9 mouse cellular contexts compared by ENCODE assay signal in the genomic region with DNA sequence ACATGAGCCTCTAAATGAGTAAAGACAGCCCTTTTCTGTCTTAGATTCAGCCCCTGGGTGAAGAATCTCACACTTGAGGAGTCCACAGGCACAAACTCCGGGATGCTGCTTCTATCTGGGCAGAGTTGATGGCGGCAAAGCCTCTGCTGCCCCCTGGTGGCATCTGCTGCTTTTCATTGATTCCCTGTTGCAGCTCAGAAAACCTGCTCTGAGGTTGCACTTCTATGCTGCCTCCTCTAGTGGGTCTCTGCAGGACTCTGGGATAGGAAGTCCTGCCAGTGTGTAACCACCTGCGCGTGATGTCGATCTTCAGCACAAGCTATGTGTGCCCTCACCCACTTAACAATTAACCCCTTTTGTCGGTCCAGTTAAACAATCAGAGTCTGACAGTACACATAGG. TPM values are rescaled to one million over a fixed set of nuclear protein-coding genes. Genes with fewer than 3 reads are reported as not detected.
DNase-seq lines count a peak whose midpoint lies in the region; ATAC-seq lines count a peak whose summit lies in the region.
"Had no signal": no experiment of that assay in that cellular context is flagged by ENCODE, and none has a peak within 500 bp of the region (broad histone marks: within the 10 kb centered on the region; RNA-seq: fewer than 3 reads in every experiment).

No protein-coding gene starts in this region.

- peak; percentile 38; the same call in 1 of the 2 replicates for ATAC-seq in heart, embryonic 14.5 days (ENCODE audit: insufficient number of reproducible peaks, insufficient read depth, low FRiP score, low read depth)
- ATAC-seq in liver, embryonic 12.5 days: peak; percentile 67
- ATAC-seq in stomach, embryonic 14.5 days (ENCODE audit: insufficient number of reproducible peaks, insufficient read depth, low FRiP score, low read depth): peak; percentile 68; the same call in 1 of the 2 replicates

- DNase-seq in CD4-positive, CD25-positive, alpha-beta regulatory T cell, adult 2 months (ENCODE audit: low read depth, low spot score): peak; percentile 94
- peak; percentile 69 for DNase-seq in brain, embryonic 18.5 days (ENCODE audit: low read depth, low spot score)
- DNase-seq in fibroblast of lung, adult 2 months (ENCODE audit: low read depth): peak; percentile 79
- peak; percentile 94 for DNase-seq in kidney, postnatal 10 days
- DNase-seq in natural killer cell, adult 2 months (ENCODE audit: low spot score in 2 of 2): peak; percentile 75 to 86

- H3K27me3 ChIP-seq in heart, embryonic 14.5 days (ENCODE audit: control insufficient read depth, insufficient read depth, low read length): no peaks in the 10 kb centered on the region
- H3K27me3 ChIP-seq in liver, embryonic 12.5 days (replicated peaks): no peaks in the 10 kb centered on the region
- no peaks in the 10 kb centered on the region for H3K27me3 ChIP-seq in stomach, embryonic 14.5 days (ENCODE audit: control insufficient read depth, insufficient read depth, low read length)

- H3K4me3 ChIP-seq in heart, embryonic 14.5 days (ENCODE audit: control insufficient read depth in 1 of 2, insufficient read depth in 1 of 2, low read depth in 1 of 2, low read length in 2 of 2): no peak overlapping the region
- H3K4me3 ChIP-seq in liver, embryonic 12.5 days: no peak overlapping the region
- H3K4me3 ChIP-seq in stomach, embryonic 14.5 days (ENCODE audit: low read depth, low read length): no peak overlapping the region
- H3K4me3 ChIP-seq: erythroblast, embryonic 14.5 days had no signal

- no peak overlapping the region for H3K27ac ChIP-seq in heart, embryonic 14.5 days (replicated peaks in 1 of 2; ENCODE audit: control insufficient read depth in 1 of 2, insufficient read depth in 1 of 2, low read depth in 2 of 2, low read length in 2 of 2)
- no peak overlapping the region for H3K27ac ChIP-seq in liver, embryonic 12.5 days
- no peak overlapping the region for H3K27ac ChIP-seq in stomach, embryonic 14.5 days (ENCODE audit: low read length)

- H3K4me2 ChIP-seq in heart, embryonic 14.5 days (ENCODE audit: low read length): no peak overlapping the region
- H3K4me2 ChIP-seq in liver, embryonic 12.5 days: peak overlapping the region; percentile 42
- no peak overlapping the region for H3K4me2 ChIP-seq in stomach, embryonic 14.5 days (replicated peaks; ENCODE audit: low read depth, low read length)

- H3K9ac ChIP-seq in heart, embryonic 14.5 days (ENCODE audit: low read length): no peak overlapping the region
- H3K9ac ChIP-seq in liver, embryonic 12.5 days: peak overlapping the region; percentile 44; the same call in 1 of the 2 replicates
- no peak overlapping the region for H3K9ac ChIP-seq in stomach, embryonic 14.5 days (replicated peaks; ENCODE audit: low read depth, low read length)

- H3K36me3 ChIP-seq in heart, embryonic 14.5 days (ENCODE audit: control insufficient read depth, insufficient read depth, low read length): no peaks in the 10 kb centered on the region
- H3K36me3 ChIP-seq in liver, embryonic 12.5 days: no peaks in the 10 kb centered on the region
- no peaks in the 10 kb centered on the region for H3K36me3 ChIP-seq in stomach, embryonic 14.5 days (ENCODE audit: control insufficient read depth, insufficient read depth, low read length)

- H3K4me1 ChIP-seq in heart, embryonic 14.5 days (ENCODE audit: control insufficient read depth in 2 of 2, insufficient read depth in 2 of 2, low read length in 2 of 2): no peaks in the 10 kb centered on the region
- peaks cover 31% of the 10 kb centered on the region for H3K4me1 ChIP-seq in liver, embryonic 12.5 days
- no peaks in the 10 kb centered on the region for H3K4me1 ChIP-seq in stomach, embryonic 14.5 days (ENCODE audit: control insufficient read depth, insufficient read depth, low read length)

- no peaks in the 10 kb centered on the region for H3K9me3 ChIP-seq in heart, embryonic 14.5 days (ENCODE audit: control insufficient read depth, low read length)
- H3K9me3 ChIP-seq in liver, embryonic 12.5 days (replicated peaks): no peaks in the 10 kb centered on the region
- H3K9me3 ChIP-seq in stomach, embryonic 14.5 days (ENCODE audit: control insufficient read depth, low read depth, low read length): no peaks in the 10 kb centered on the region

- WGBS in heart, embryonic 14.5 days: 4% methylated on average over 6 of the region's 6 CpGs
- WGBS in liver, embryonic 12.5 days (ENCODE audit: insufficient replicate concordance): 3% methylated on average over 6 of the region's 6 CpGs
- 4% methylated on average over 6 of the region's 6 CpGs for WGBS in stomach, embryonic 14.5 days

RNA-seq across cellular contexts. Expression of a gene that starts 4.3 kb away (rescaled TPM):
- polyA plus RNA-seq in heart, embryonic 14.5 days (2014; fragmentation: Nextera tagmentation; extraction: Ambion mirVana): 95.6 and 95.7 TPM in 2 replicates
- 208 and 214 TPM in 2 replicates for polyA plus RNA-seq in liver, embryonic 12.5 days (2016; fragmentation: Nextera tagmentation; extraction: Ambion mirVana)
- 161 and 162 TPM in 2 replicates for polyA plus RNA-seq in stomach, embryonic 14.5 days (2014; fragmentation: Nextera tagmentation; extraction: Ambion mirVana)

RNA-seq across cellular contexts. Expression of a gene that starts 19.2 kb away (rescaled TPM):
- polyA plus RNA-seq in heart, embryonic 14.5 days (2014; fragmentation: Nextera tagmentation; extraction: Ambion mirVana): 4.3 and 4.5 TPM in 2 replicates
- polyA plus RNA-seq in liver, embryonic 12.5 days (2016; fragmentation: Nextera tagmentation; extraction: Ambion mirVana): 8.0 and 8.3 TPM in 2 replicates
- 5.9 and 7.4 TPM in 2 replicates for polyA plus RNA-seq in stomach, embryonic 14.5 days (2014; fragmentation: Nextera tagmentation; extraction: Ambion mirVana)

RNA-seq across cellular contexts. Expression of a gene that starts 42.1 kb away (rescaled TPM):
- polyA plus RNA-seq in heart, embryonic 14.5 days (2014; fragmentation: Nextera tagmentation; extraction: Ambion mirVana): 25.1 and 26.1 TPM in 2 replicates
- polyA plus RNA-seq in liver, embryonic 12.5 days (2016; fragmentation: Nextera tagmentation; extraction: Ambion mirVana): 23.7 and 23.8 TPM in 2 replicates
- 29.7 and 30.3 TPM in 2 replicates for polyA plus RNA-seq in stomach, embryonic 14.5 days (2014; fragmentation: Nextera tagmentation; extraction: Ambion mirVana)

RNA-seq across cellular contexts. Expression of a gene that starts 42.5 kb away (rescaled TPM):
- polyA plus RNA-seq in heart, embryonic 14.5 days (2014; fragmentation: Nextera tagmentation; extraction: Ambion mirVana): 189 and 203 TPM in 2 replicates
- 39.2 and 41.1 TPM in 2 replicates for polyA plus RNA-seq in liver, embryonic 12.5 days (2016; fragmentation: Nextera tagmentation; extraction: Ambion mirVana)
- polyA plus RNA-seq in stomach, embryonic 14.5 days (2014; fragmentation: Nextera tagmentation; extraction: Ambion mirVana): 52.5 and 61.4 TPM in 2 replicates
